Mouse (Mus musculus) forebrain, embryonic 14.5 days (tissue): ENCODE results near the gene Fbxw21. TPM values are rescaled to one million over a fixed set of nuclear protein-coding genes. Genes with fewer than 3 reads are reported as not detected.
A peak's percentile ranks its signal among the peaks of the same experiment; 100 is the strongest.

Experiments
- ATAC-seq: fragments of 200-750 bp; cut with Nextera tagmentation; 2 replicates; pipeline ENCODE4 v1.8.0; 2017; ENCODE audit warnings: mild to moderate bottlenecking, moderate library complexity
- DNase-seq: peaks from one replicate; pipeline ENCODE4 v3.0.0-alpha.2; 2015; ENCODE audit warnings: low spot score
- H3K27ac ChIP-seq: fragments of 300-500 bp; sonication (generic); 2 replicates; pipeline ENCODE4 v1.5.1; 2014; ENCODE audit warnings: low read depth, mild to moderate bottlenecking, control low read depth, low read length, moderate library complexity
- H3K27me3 ChIP-seq: fragments of 300-500 bp; sonication (generic); replicated peaks from 2 replicates; pipeline ENCODE4 v1.6.1; 2014; ENCODE audit warnings: low read length, control low read depth, mixed read lengths; ENCODE audit not compliant: control insufficient read depth, insufficient read depth
- H3K36me3 ChIP-seq: fragments of 300-500 bp; sonication (generic); 2 replicates; pipeline ENCODE4 v1.6.1; 2014; ENCODE audit warnings: low read length, control low read depth; ENCODE audit not compliant: control insufficient read depth, insufficient read depth
- H3K4me1 ChIP-seq: fragments of 300-500 bp; sonication (generic); 2 replicates; pipeline ENCODE4 v1.6.1; 2014; ENCODE audit warnings: antibody characterized with exemption, low read length, control low read depth; ENCODE audit not compliant: control insufficient read depth, insufficient read depth
- H3K4me2 ChIP-seq: fragments of 300-500 bp; sonication (generic); 2 replicates; pipeline ENCODE4 v1.6.1; 2014; ENCODE audit warnings: mild to moderate bottlenecking, control low read depth, low read length
- H3K4me3 ChIP-seq: fragments of 300-500 bp; sonication (generic); 2 replicates; pipeline ENCODE4 v1.5.1; 2014; ENCODE audit warnings: low read depth, low read length, control low read depth
- H3K9ac ChIP-seq: fragments of 300-500 bp; sonication (generic); 2 replicates; pipeline ENCODE4 v1.6.1; 2014; ENCODE audit warnings: mild to moderate bottlenecking, low read length, control low read depth, moderate library complexity
- H3K9me3 ChIP-seq: fragments of 300-500 bp; sonication (generic); replicated peaks from 2 replicates; pipeline ENCODE4 v1.6.1; 2016; ENCODE audit warnings: low read length, control low read depth, mixed read lengths; ENCODE audit not compliant: control insufficient read depth
- WGBS: fragments of 180-500 bp; shearing (Covaris S2); extraction: QIAGEN DNeasy Blood & Tissue Kit; methylation state at CpG from one replicate; pipeline ENCODE4 v1.1.7; 2014; 5-methylcytosine and 5-hydroxymethylcytosine counted together
- polyA plus RNA-seq: library from polyadenylated mRNA; unstranded; fragments of >200 nt; fragmentation: Nextera tagmentation; extraction: Ambion mirVana; gene quantifications from 2 replicates; pipeline ENCODE4 v1.2.1, GENCODE M21; 2014

Fbxw21 gene
- polyA plus RNA-seq, 1 experiment from 2014 or later = not detected

DNA sequence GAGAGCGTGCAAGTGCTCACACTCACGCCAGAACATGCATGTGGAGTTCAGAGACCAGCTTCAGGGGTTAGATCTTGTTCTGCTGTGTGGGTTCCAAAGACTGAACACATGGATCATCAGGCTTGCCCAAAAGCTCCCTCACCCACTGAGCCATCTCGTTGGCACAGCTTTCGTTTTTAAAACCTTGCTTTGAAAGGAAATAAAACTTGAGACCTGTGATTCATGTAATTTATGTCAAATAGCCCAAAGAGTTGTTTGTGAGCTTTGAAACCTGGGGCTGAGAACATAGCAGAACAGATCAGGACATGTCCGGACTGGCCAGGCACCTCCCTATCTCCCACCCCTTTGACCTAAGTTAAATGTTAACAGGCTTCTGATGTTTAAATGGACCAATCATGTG lies 31.8 kb downstream of the Fbxw21 start:
- DNase-seq (no peak), ATAC-seq (no peak)
- Histone ChIP-seq H3K27ac (no peak overlapping the region), H3K4me3 (no peak overlapping the region), H3K27me3 (no peaks in the 10 kb centered on the region), H3K4me2 (no peak overlapping the region), H3K36me3 (no peaks in the 10 kb centered on the region), H3K9me3 (no peaks in the 10 kb centered on the region), H3K4me1 (no peaks in the 10 kb centered on the region), H3K9ac (no peak overlapping the region)
- WGBS = 91% methylated on average over 5 of the region's 5 CpGs

DNA sequence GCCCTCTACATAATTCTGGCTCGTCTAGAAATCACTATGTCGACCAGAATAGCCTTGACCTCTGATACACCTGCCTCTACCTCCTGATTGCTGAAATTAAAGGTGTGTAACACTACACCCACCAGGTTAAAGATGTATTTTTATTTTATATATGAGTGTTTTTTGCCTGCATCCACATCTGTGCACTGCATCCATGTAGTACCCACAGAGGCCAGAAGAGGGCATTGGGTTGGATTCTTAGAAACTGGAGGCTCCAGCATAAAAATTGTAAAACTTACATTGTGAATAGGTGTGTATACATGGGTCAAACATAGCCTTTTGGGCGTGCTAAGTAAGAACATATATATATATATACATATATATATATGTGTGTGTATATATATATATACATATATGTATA lies 33.6 kb downstream of the Fbxw21 start:
- H3K4me3 ChIP-seq = no peak overlapping the region
- H3K9ac ChIP-seq = no peak overlapping the region
- H3K27ac ChIP-seq = no peak overlapping the region
- WGBS = 53% methylated on average over 3 of the region's 3 CpGs
- H3K4me1 ChIP-seq = no peaks in the 10 kb centered on the region
- no peak overlapping the region for H3K4me2 ChIP-seq
- H3K9me3 ChIP-seq = no peaks in the 10 kb centered on the region
- no peaks in the 10 kb centered on the region for H3K36me3 ChIP-seq
- no peaks in the 10 kb centered on the region for H3K27me3 ChIP-seq
- DNase-seq = peak; percentile 38
- ATAC-seq = no peak

DNA sequence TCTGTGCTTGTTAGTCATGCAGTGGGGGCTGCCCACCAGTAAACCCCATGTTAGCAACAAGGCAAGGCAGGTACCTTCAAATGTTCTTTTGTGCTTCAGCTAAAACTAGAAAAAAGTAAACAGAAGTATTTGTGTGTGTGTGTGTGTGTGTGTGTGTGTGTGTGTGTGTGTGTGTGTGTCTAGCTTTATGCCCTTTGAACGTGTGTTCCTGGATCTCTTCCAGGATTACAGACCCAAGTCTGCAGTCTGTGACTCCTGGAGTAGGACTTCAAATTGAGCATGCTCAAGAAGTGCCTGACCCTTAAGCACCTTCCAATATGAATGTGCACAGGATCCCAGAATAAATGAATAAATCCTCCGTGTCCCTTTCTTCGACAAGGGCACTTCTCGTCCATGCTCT lies 34.8 kb downstream of the Fbxw21 start:
- no peak overlapping the region for H3K27ac ChIP-seq
- no peak overlapping the region for H3K4me3 ChIP-seq
- no peak overlapping the region for H3K9ac ChIP-seq
- no peaks in the 10 kb centered on the region for H3K4me1 ChIP-seq
- no peak for ATAC-seq
- H3K27me3 ChIP-seq = no peaks in the 10 kb centered on the region
- no peaks in the 10 kb centered on the region for H3K9me3 ChIP-seq
- 76% methylated on average over 4 of the region's 4 CpGs for WGBS
- H3K4me2 ChIP-seq = no peak overlapping the region
- H3K36me3 ChIP-seq = no peaks in the 10 kb centered on the region
- no peak for DNase-seq

DNA sequence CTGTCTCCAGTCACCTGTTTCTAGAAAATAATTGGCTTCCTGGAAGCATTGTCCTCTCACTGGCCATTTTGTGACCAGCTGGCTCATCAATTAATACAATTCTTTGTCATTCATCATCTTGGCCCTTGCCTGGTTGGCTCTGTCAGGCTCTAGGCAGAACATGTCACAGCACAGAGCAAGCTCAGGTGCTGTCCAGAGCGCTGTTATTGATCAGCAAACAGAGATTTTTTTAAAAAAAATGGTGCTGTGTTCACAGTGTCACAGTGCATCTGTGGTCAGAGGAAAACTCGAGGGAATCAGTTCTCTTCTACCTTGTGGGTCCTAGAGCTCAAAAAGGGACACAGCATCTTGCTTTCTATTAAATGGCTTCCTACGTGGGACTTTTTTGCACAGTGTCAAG lies 36.4 kb downstream of the Fbxw21 start:
- Histone ChIP-seq H3K9me3 (no peaks in the 10 kb centered on the region), H3K9ac (no peak overlapping the region), H3K4me2 (no peak overlapping the region), H3K27me3 (no peaks in the 10 kb centered on the region), H3K36me3 (0 out of 2 replicates have a peak, but pooled peaks cover 2% of the 10 kb centered on the region), H3K27ac (no peak overlapping the region), H3K4me3 (no peak overlapping the region), H3K4me1 (no peaks in the 10 kb centered on the region)
- 79% methylated on average over 3 of the region's 3 CpGs for WGBS
- DNase-seq = no peak
- ATAC-seq = no peak

DNA sequence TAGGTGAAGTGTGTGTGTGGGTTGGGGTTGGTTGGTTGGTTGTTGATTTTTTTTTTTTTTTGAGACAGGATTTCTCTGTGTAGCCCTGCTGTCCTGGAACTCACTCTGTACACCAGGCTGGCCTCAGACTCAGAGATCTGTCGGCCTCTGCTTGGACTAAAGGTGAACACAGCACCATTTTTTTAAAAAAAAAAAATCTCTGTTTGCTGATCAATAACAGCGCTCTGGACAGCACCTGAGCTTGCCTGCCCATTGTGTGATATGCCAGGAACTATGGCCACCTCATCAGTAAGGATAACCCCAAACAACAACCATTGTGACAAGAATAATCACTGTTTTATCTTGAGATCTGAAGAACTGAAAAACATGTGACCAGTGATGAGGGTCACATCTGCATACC lies 36.8 kb downstream of the Fbxw21 start:
- WGBS = 83% methylated on average over 2 of the region's 2 CpGs
- H3K4me2 ChIP-seq = no peak overlapping the region

DNA sequence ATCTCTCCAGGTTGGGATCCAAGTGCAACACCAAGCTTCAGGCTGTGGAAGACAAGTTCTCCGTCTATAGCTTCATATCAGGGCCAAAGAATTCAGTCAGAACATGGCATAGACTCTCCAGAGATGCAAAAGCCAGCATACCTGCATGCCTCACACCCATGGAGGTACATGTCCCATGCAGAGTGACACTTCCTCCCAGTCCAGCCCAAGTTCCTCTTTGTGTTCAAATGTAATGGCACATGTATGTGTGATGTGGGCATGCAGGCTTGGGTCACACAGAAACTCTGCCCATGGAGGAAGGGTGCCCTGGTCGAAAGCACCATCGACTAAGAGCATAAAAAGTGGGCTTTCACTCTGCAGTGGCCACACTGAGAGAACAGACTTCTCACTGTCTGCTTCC lies 37.7 kb downstream of the Fbxw21 start:
- Histone ChIP-seq H3K4me1 (no peaks in the 10 kb centered on the region), H3K4me3 (no peak overlapping the region), H3K27me3 (no peaks in the 10 kb centered on the region), H3K27ac (no peak overlapping the region), H3K36me3 (peaks cover 11% of the 10 kb centered on the region), H3K9me3 (no peaks in the 10 kb centered on the region), H3K9ac (no peak overlapping the region), H3K4me2 (no peak overlapping the region)
- ATAC-seq (no peak), DNase-seq (no peak)
- 95% methylated on average over 3 of the region's 3 CpGs for WGBS

More for the DNA sequence above, 36.8 kb downstream of the Fbxw21 start:
- Histone ChIP-seq H3K4me3 (no peak overlapping the region), H3K27me3 (no peaks in the 10 kb centered on the region), H3K9ac (no peak overlapping the region), H3K27ac (no peak overlapping the region), H3K9me3 (no peaks in the 10 kb centered on the region), H3K4me1 (no peaks in the 10 kb centered on the region), H3K36me3 (peaks cover 2% of the 10 kb centered on the region; the same call in 1 of the 2 replicates)
- ATAC-seq = no peak
- no peak for DNase-seq

DNA sequence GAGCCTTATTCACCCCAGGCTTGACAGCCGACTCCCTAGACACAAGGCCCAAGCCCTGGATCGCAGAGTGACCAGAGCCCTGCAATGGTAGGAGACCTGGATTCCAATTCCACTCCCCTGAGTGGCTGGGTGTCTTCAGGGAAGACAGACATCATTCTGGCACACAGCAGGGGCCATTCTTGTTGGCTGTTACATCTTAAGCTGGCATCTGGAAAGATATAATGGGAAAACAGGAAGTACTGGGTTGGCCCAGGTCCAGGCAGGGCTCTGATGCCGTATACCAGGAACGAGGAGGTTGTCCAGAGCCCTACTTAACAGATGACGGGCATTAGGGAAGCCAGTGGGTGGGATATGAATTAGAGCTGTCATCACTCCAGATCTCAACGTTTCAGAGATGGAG lies 38.6 kb downstream of the Fbxw21 start:
- Histone ChIP-seq H3K4me1 (no peaks in the 10 kb centered on the region), H3K9ac (no peak overlapping the region), H3K27ac (no peak overlapping the region), H3K4me3 (no peak overlapping the region), H3K9me3 (no peaks in the 10 kb centered on the region), H3K4me2 (no peak overlapping the region), H3K27me3 (no peaks in the 10 kb centered on the region), H3K36me3 (peaks cover 20% of the 10 kb centered on the region)
- peak; percentile 20 for DNase-seq
- WGBS = 59% methylated on average over 6 of the region's 6 CpGs
- no peak for ATAC-seq

DNA sequence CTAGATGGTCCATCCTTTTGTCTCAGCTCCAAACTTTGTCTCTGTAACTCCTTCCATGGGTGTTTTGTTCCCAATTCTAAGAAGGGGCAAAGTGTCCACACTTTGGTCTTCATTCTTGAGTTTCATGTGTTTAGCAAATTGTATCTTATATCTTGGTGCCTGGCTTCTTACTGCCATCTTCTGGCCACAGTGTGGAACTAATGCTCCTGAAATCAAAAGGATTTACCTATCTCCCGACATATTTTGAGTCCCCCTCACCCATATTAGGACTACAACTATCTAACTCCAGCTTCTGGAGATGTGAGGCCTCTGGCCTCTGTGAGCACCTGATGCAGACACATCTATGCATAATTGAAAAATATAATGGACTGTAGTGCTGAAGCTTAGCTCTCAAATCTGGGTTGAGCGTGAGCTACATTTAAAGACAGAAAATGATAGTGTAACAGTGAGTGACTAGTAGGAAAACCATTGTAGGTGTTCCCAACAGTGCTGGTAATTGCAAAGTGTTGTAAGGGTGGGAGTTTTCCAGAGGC lies 39.2 kb downstream of the Fbxw21 start:
- H3K36me3 ChIP-seq = peaks cover 26% of the 10 kb centered on the region
- peak; percentile 21; the same call in 1 of the 2 replicates for ATAC-seq
- H3K4me1 ChIP-seq = no peaks in the 10 kb centered on the region
- DNase-seq = peak; percentile 72
- H3K9ac ChIP-seq = no peak overlapping the region
- no peaks in the 10 kb centered on the region for H3K9me3 ChIP-seq
- H3K4me2 ChIP-seq = no peak overlapping the region
- H3K27ac ChIP-seq = no peak overlapping the region
- H3K4me3 ChIP-seq = no peak overlapping the region
- 44% methylated on average over 2 of the region's 2 CpGs for WGBS
- no peaks in the 10 kb centered on the region for H3K27me3 ChIP-seq

DNA sequence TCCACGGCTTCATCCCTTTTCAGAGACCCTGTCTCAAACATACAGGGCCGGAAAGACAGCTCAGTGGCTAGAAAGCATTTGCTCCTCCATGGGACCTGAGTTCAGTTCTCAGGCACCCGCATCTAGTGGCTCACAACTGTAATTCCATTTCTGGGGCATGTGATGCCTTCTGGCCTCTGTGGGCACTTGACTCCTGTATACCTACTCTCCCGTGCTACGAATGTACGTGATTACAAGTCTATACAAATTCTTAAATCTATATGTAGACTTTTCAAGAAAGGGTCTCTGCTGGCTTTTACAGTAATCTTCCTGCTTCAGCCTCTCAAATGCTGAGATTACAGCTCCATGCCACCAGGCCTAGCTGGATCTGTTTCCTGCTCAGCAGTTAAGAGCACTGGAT lies 40.9 kb downstream of the Fbxw21 start:
- Histone ChIP-seq H3K27ac (no peak overlapping the region), H3K9ac (no peak overlapping the region), H3K4me1 (no peaks in the 10 kb centered on the region), H3K4me3 (no peak overlapping the region), H3K27me3 (no peaks in the 10 kb centered on the region), H3K36me3 (peaks cover 43% of the 10 kb centered on the region), H3K9me3 (no peaks in the 10 kb centered on the region), H3K4me2 (no peak overlapping the region)
- DNase-seq (no peak), ATAC-seq (no peak)
- 91% methylated on average over 6 of the region's 6 CpGs for WGBS
